Mouse (Mus musculus): Measurements from ENCODE around the gene Arhgap30. TPM values are rescaled to one million over a fixed set of nuclear protein-coding genes. Genes with fewer than 3 reads are reported as not detected.

Arhgap30 gene
- polyA plus RNA-seq, 1 experiment from 2014 or later = 1.2 TPM

DNA sequence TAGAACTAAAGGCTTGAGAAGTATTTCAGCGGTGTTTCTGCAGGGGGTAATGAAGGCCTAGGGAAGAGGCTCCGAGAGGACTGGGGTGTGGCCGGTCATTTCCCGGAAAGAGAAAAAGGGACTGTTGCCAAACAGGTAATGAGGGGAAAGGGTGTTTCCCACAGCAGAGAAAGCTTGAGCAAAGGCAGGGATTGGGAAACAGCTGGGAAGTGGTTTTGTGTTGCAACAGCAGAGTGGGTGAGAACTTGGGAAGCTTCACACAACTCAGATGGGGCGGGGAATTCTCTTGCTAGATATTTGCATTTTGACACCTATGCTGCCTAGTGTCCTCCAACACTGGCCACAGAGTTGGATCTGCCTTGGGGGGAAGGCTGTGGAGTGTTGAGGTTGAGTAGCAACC lies 64.2 kb downstream of the Arhgap30 start:
- Histone ChIP-seq H3K27me3 (no peaks in the 10 kb centered on the region), H3K4me3 (no peak overlapping the region), H3K4me2 (no peak overlapping the region), H3K9me3 (no peaks in the 10 kb centered on the region), H3K36me3 (no peaks in the 10 kb centered on the region), H3K27ac (replicated peaks) (no peak overlapping the region), H3K4me1 (replicated peaks) (no peaks in the 10 kb centered on the region), H3K9ac (no peak overlapping the region)
- no peak for ATAC-seq (ENCODE audit: low read depth)
- 86% methylated on average over 5 of the region's 5 CpGs for WGBS

DNA sequence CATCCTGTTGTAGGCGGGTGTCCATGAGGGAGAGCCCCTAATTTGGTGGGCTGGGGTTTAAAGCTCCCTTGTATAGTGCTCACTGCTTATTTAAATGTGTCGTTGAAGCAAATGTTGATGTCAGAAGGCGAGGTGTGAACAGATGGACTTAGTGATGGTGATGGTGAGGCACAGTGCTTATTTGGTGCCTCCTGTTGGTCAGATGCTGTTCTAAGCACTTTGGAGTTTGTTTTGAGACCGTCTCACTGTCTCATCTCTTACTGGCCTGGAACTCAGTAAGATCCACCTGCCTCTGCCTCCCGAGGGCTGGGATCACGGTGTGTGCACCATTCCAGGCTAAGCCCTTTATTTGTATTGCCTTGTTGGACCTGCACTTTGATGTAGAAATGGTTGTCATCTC lies 66.2 kb downstream of the Arhgap30 start:
- no peak overlapping the region for H3K9ac ChIP-seq
- no peak overlapping the region for H3K4me2 ChIP-seq
- H3K27ac ChIP-seq (replicated peaks) = no peak overlapping the region
- ATAC-seq (ENCODE audit: low read depth) = no peak
- H3K4me3 ChIP-seq = no peak overlapping the region
- no peaks in the 10 kb centered on the region for H3K27me3 ChIP-seq
- no peaks in the 10 kb centered on the region for H3K36me3 ChIP-seq
- H3K9me3 ChIP-seq = no peaks in the 10 kb centered on the region
- 89% methylated on average over 6 of the region's 6 CpGs for whole genome bisulfite sequencing
- peaks cover 5% of the 10 kb centered on the region for H3K4me1 ChIP-seq (replicated peaks)

DNA sequence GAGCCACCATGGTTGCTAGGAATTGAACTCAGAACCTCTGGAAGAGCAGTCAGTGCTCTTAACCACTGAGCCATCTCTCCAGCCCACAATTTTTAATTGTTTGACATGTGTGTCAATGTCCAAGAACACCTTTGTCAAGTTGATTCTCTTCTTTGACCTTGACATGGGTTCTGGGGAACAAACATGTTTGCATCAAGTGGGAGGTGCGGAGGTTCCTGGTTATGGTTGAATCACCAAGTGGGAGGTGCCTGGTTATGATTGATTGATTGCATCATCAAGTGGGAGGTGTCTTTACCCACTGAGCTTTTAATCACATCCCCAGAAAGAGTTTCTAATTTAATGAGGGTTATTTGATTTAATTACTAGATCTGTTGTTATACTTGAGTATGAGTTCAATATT lies 68.8 kb downstream of the Arhgap30 start:
- H3K27me3 ChIP-seq = no peaks in the 10 kb centered on the region
- WGBS = 98% methylated on average over 1 of the region's 1 CpGs
- H3K27ac ChIP-seq (replicated peaks) = no peak overlapping the region
- ATAC-seq (ENCODE audit: low read depth) = no peak
- H3K4me3 ChIP-seq = no peak overlapping the region
- no peaks in the 10 kb centered on the region for H3K36me3 ChIP-seq
- H3K4me2 ChIP-seq = no peak overlapping the region
- peaks cover 10% of the 10 kb centered on the region for H3K4me1 ChIP-seq (replicated peaks)
- no peak overlapping the region for H3K9ac ChIP-seq
- H3K9me3 ChIP-seq = no peaks in the 10 kb centered on the region

DNA sequence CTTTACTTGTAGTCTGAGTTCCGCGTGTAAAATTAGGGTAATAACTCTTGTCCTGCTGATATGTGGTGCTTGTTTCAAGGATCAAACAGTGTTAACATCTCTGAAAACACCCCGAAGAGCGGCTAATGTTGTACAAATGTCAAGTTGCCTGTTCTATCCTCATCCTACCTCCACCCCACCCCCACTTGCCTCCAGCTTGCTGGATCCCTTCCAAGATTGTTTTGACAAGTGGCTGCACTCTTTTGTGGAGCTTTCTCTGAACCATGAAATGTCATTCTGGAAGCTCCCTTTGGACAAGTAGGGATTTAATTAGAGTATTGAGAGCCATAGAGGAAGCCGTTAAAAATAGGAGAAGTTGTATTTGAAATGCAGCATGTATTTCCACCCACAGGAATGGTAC lies 71.0 kb downstream of the Arhgap30 start:
- Histone ChIP-seq H3K4me3 (no peak overlapping the region), H3K4me1 (replicated peaks) (peaks cover 10% of the 10 kb centered on the region), H3K27me3 (no peaks in the 10 kb centered on the region), H3K9me3 (no peaks in the 10 kb centered on the region), H3K4me2 (no peak overlapping the region), H3K9ac (no peak overlapping the region), H3K36me3 (no peaks in the 10 kb centered on the region), H3K27ac (replicated peaks) (no peak overlapping the region)
- 59% methylated on average over 5 of the region's 5 CpGs for WGBS
- ATAC-seq (ENCODE audit: low read depth) = no peak

Other genes with a start within 250 kb of the Arhgap30 start
- gene Sdhc, start 238.4 kb upstream of the Arhgap30 start, polyA plus RNA-seq (2015; fragmentation: Nextera tagmentation; extraction: Ambion mirVana) = 278 and 279 TPM in 2 replicates
- 20.7 and 25.7 TPM in 2 replicates for gene Mpz, start 238.2 kb upstream of the Arhgap30 start, polyA plus RNA-seq (2015; fragmentation: Nextera tagmentation; extraction: Ambion mirVana)
- 13.9 and 18.4 TPM in 2 replicates for gene Pcp4l1, start 192.7 kb upstream of the Arhgap30 start, polyA plus RNA-seq (2015; fragmentation: Nextera tagmentation; extraction: Ambion mirVana)
- gene Nr1i3, start 175.0 kb upstream of the Arhgap30 start, polyA plus RNA-seq (2015; fragmentation: Nextera tagmentation; extraction: Ambion mirVana) = 0.22 and 0.25 TPM in 2 replicates
- gene Tomm40l, start 166.4 kb upstream of the Arhgap30 start, polyA plus RNA-seq (2015; fragmentation: Nextera tagmentation; extraction: Ambion mirVana) = 32.6 and 42.6 TPM in 2 replicates
- gene Apoa2, start 163.9 kb upstream of the Arhgap30 start, polyA plus RNA-seq (2015; fragmentation: Nextera tagmentation; extraction: Ambion mirVana) = 4.1 and 6.8 TPM in 2 replicates
- 38.6 and 38.7 TPM in 2 replicates for gene Fcer1g, start 154.6 kb upstream of the Arhgap30 start, polyA plus RNA-seq (2015; fragmentation: Nextera tagmentation; extraction: Ambion mirVana)
- 3.0 and 4.3 TPM in 2 replicates for gene Adamts4, start 138.5 kb upstream of the Arhgap30 start, polyA plus RNA-seq (2015; fragmentation: Nextera tagmentation; extraction: Ambion mirVana)
- gene Ndufs2, start 137.6 kb upstream of the Arhgap30 start, polyA plus RNA-seq (2015; fragmentation: Nextera tagmentation; extraction: Ambion mirVana) = 257 and 263 TPM in 2 replicates
- 94.0 and 97.8 TPM in 2 replicates for gene B4galt3, start 118.6 kb upstream of the Arhgap30 start, polyA plus RNA-seq (2015; fragmentation: Nextera tagmentation; extraction: Ambion mirVana)
- 43.1 and 47.2 TPM in 2 replicates for gene Ppox, start 107.8 kb upstream of the Arhgap30 start, polyA plus RNA-seq (2015; fragmentation: Nextera tagmentation; extraction: Ambion mirVana)
- gene Usp21, start 101.0 kb upstream of the Arhgap30 start, polyA plus RNA-seq (2015; fragmentation: Nextera tagmentation; extraction: Ambion mirVana) = 89.3 and 97.3 TPM in 2 replicates
- gene Ufc1, start 93.9 kb upstream of the Arhgap30 start, polyA plus RNA-seq (2015; fragmentation: Nextera tagmentation; extraction: Ambion mirVana) = 124 and 132 TPM in 2 replicates
- 47.4 and 52.7 TPM in 2 replicates for gene Dedd, start 59.8 kb upstream of the Arhgap30 start, polyA plus RNA-seq (2015; fragmentation: Nextera tagmentation; extraction: Ambion mirVana)
- gene Nit1, start 43.3 kb upstream of the Arhgap30 start, polyA plus RNA-seq (2015; fragmentation: Nextera tagmentation; extraction: Ambion mirVana) = 51.9 and 52.1 TPM in 2 replicates
- 152 and 159 TPM in 2 replicates for gene Pfdn2, start 43.3 kb upstream of the Arhgap30 start, polyA plus RNA-seq (2015; fragmentation: Nextera tagmentation; extraction: Ambion mirVana)
- gene Klhdc9, start 28.2 kb upstream of the Arhgap30 start, polyA plus RNA-seq (2015; fragmentation: Nextera tagmentation; extraction: Ambion mirVana) = 3.3 and 4.0 TPM in 2 replicates
- gene Nectin4, start 18.9 kb upstream of the Arhgap30 start, polyA plus RNA-seq (2015; fragmentation: Nextera tagmentation; extraction: Ambion mirVana) = 2.1 TPM in 2 replicates
- 183 and 188 TPM in 2 replicates for gene Usf1, start 22.4 kb downstream of the Arhgap30 start, polyA plus RNA-seq (2015; fragmentation: Nextera tagmentation; extraction: Ambion mirVana)
- gene Tstd1, start 29.9 kb downstream of the Arhgap30 start, polyA plus RNA-seq (2015; fragmentation: Nextera tagmentation; extraction: Ambion mirVana) = 7.8 and 8.5 TPM in 2 replicates
- 14.7 and 15.1 TPM in 2 replicates for gene F11r, start 48.6 kb downstream of the Arhgap30 start, polyA plus RNA-seq (2015; fragmentation: Nextera tagmentation; extraction: Ambion mirVana)
- gene Alyref2, start 114.5 kb downstream of the Arhgap30 start, polyA plus RNA-seq (2015; fragmentation: Nextera tagmentation; extraction: Ambion mirVana) = 28.5 and 28.6 TPM in 2 replicates
- gene Itln1, start 146.3 kb downstream of the Arhgap30 start, polyA plus RNA-seq (2015; fragmentation: Nextera tagmentation; extraction: Ambion mirVana) = not detected in 2 replicates
- not detected in 2 replicates for gene Cd244a, start 170.2 kb downstream of the Arhgap30 start, polyA plus RNA-seq (2015; fragmentation: Nextera tagmentation; extraction: Ambion mirVana)
- 0.18 and 0.35 TPM in 2 replicates for gene Ly9, start 218.5 kb downstream of the Arhgap30 start, polyA plus RNA-seq (2015; fragmentation: Nextera tagmentation; extraction: Ambion mirVana)